Mouse (Mus musculus): ENCODE measurements around the gene Ogfod3. TPM values are rescaled to one million over a fixed set of nuclear protein-coding genes. Genes with fewer than 3 reads are reported as not detected.

Ogfod3 gene
- polyA plus RNA-seq (2014; fragmentation: Illumina TruSeq; extraction: RNeasy Lipid Tissue Mini Kit (QIAGEN cat#74804); ENCODE audit: low read depth, low replicate concordance): 2.4 TPM

GRCm38 (mm10) chr11:121204161-121205006 lies at the start of gene Ogfod3, which contains the start of gene Hexdc:
Ogfod3 (minus strand) TSS chr11:121204711.
Hexdc (plus strand) TSS chr11:121204433.

GRCm38 (mm10) chr11:121236564-121237344 lies 32.2 kb upstream of the Ogfod3 start, which contains the start of gene Narf:
Narf (plus strand) TSS chr11:121237253.

GRCm38 (mm10) chr11:121229018-121229439 lies 24.5 kb upstream of the Ogfod3 start, which contains the start of gene Cybc1:
Cybc1 (minus strand) TSS chr11:121229322.

GRCm38 (mm10) chr11:121159971-121160370 lies 44.5 kb downstream of the Ogfod3 start, which contains the start of gene Uts2r:
Uts2r (plus strand) TSS chr11:121160271.

GRCm38 (mm10) chr11:121145865-121146264 lies 58.6 kb downstream of the Ogfod3 start, which contains the start of gene Tex19.1:
Tex19.1 (plus strand) TSS chr11:121146143.

Other genes with a start within 250 kb of the Ogfod3 start
- gene Csnk1d, start 213.4 kb downstream of the Ogfod3 start, polyA plus RNA-seq (2014; fragmentation: Illumina TruSeq; extraction: RNeasy Lipid Tissue Mini Kit (QIAGEN cat#74804); ENCODE audit: low read depth, low replicate concordance): 41.8 TPM
- not detected for gene Cd7, start 165.3 kb downstream of the Ogfod3 start, polyA plus RNA-seq (2014; fragmentation: Illumina TruSeq; extraction: RNeasy Lipid Tissue Mini Kit (QIAGEN cat#74804); ENCODE audit: low read depth, low replicate concordance)
- 33.1 TPM for gene Sectm1b, start 141.1 kb downstream of the Ogfod3 start, polyA plus RNA-seq (2014; fragmentation: Illumina TruSeq; extraction: RNeasy Lipid Tissue Mini Kit (QIAGEN cat#74804); ENCODE audit: low read depth, low replicate concordance)
- 0.57 TPM for gene Sectm1a, start 123.5 kb downstream of the Ogfod3 start, polyA plus RNA-seq (2014; fragmentation: Illumina TruSeq; extraction: RNeasy Lipid Tissue Mini Kit (QIAGEN cat#74804); ENCODE audit: low read depth, low replicate concordance)
- not detected for gene Tex19.2, start 86.0 kb downstream of the Ogfod3 start, polyA plus RNA-seq (2014; fragmentation: Illumina TruSeq; extraction: RNeasy Lipid Tissue Mini Kit (QIAGEN cat#74804); ENCODE audit: low read depth, low replicate concordance)
- not detected for gene Tex19.1, start 58.6 kb downstream of the Ogfod3 start, polyA plus RNA-seq (2014; fragmentation: Illumina TruSeq; extraction: RNeasy Lipid Tissue Mini Kit (QIAGEN cat#74804); ENCODE audit: low read depth, low replicate concordance)
- gene Uts2r, start 44.4 kb downstream of the Ogfod3 start, polyA plus RNA-seq (2014; fragmentation: Illumina TruSeq; extraction: RNeasy Lipid Tissue Mini Kit (QIAGEN cat#74804); ENCODE audit: low read depth, low replicate concordance): not detected
- 5.1 TPM for gene Hexdc, start 278 bp downstream of the Ogfod3 start, polyA plus RNA-seq (2014; fragmentation: Illumina TruSeq; extraction: RNeasy Lipid Tissue Mini Kit (QIAGEN cat#74804); ENCODE audit: low read depth, low replicate concordance)
- gene Cybc1, start 24.6 kb upstream of the Ogfod3 start, polyA plus RNA-seq (2014; fragmentation: Illumina TruSeq; extraction: RNeasy Lipid Tissue Mini Kit (QIAGEN cat#74804); ENCODE audit: low read depth, low replicate concordance): 8.0 TPM
- 19.8 TPM for gene Narf, start 32.5 kb upstream of the Ogfod3 start, polyA plus RNA-seq (2014; fragmentation: Illumina TruSeq; extraction: RNeasy Lipid Tissue Mini Kit (QIAGEN cat#74804); ENCODE audit: low read depth, low replicate concordance)
- 10.4 TPM for gene Foxk2, start 55.3 kb upstream of the Ogfod3 start, polyA plus RNA-seq (2014; fragmentation: Illumina TruSeq; extraction: RNeasy Lipid Tissue Mini Kit (QIAGEN cat#74804); ENCODE audit: low read depth, low replicate concordance)
- gene Wdr45b, start 149.7 kb upstream of the Ogfod3 start, polyA plus RNA-seq (2014; fragmentation: Illumina TruSeq; extraction: RNeasy Lipid Tissue Mini Kit (QIAGEN cat#74804); ENCODE audit: low read depth, low replicate concordance): 73.6 TPM
- gene Rab40b, start 183.5 kb upstream of the Ogfod3 start, polyA plus RNA-seq (2014; fragmentation: Illumina TruSeq; extraction: RNeasy Lipid Tissue Mini Kit (QIAGEN cat#74804); ENCODE audit: low read depth, low replicate concordance): 2.3 TPM
- gene Fn3krp, start 216.7 kb upstream of the Ogfod3 start, polyA plus RNA-seq (2014; fragmentation: Illumina TruSeq; extraction: RNeasy Lipid Tissue Mini Kit (QIAGEN cat#74804); ENCODE audit: low read depth, low replicate concordance): 17.4 TPM
- gene Fn3k, start 230.2 kb upstream of the Ogfod3 start, polyA plus RNA-seq (2014; fragmentation: Illumina TruSeq; extraction: RNeasy Lipid Tissue Mini Kit (QIAGEN cat#74804); ENCODE audit: low read depth, low replicate concordance): 5.5 TPM
- 22.8 TPM for gene Tbcd, start 247.2 kb upstream of the Ogfod3 start, polyA plus RNA-seq (2014; fragmentation: Illumina TruSeq; extraction: RNeasy Lipid Tissue Mini Kit (QIAGEN cat#74804); ENCODE audit: low read depth, low replicate concordance)

Data from kidney, adult 10 weeks (tissue).